Mouse (Mus musculus) neural tube, embryonic 13.5 days (tissue): ENCODE data around the gene Rps19bp1. TPM values are rescaled to one million over a fixed set of nuclear protein-coding genes. Genes with fewer than 3 reads are reported as not detected.
A peak's percentile ranks its signal among the peaks of the same experiment; 100 is the strongest.

Experiments
- ATAC-seq: fragments of 200-750 bp; cut with Nextera tagmentation; 2 replicates; pipeline ENCODE4 v1.8.0; 2017; ENCODE audit warnings: low read depth, mild to moderate bottlenecking, moderate TSS enrichment, moderate library complexity
- H3K27ac ChIP-seq: fragments of 300-500 bp; sonication (generic); replicated peaks from 2 replicates; pipeline ENCODE4 v1.5.1; 2015; ENCODE audit warnings: moderate library complexity, mild to moderate bottlenecking, inconsistent platforms
- H3K27me3 ChIP-seq: fragments of 300-500 bp; sonication (generic); 2 replicates; pipeline ENCODE4 v1.6.1; 2015; ENCODE audit warnings: mild to moderate bottlenecking, inconsistent platforms
- H3K36me3 ChIP-seq: fragments of 300-500 bp; sonication (generic); 2 replicates; pipeline ENCODE4 v1.6.1; 2015; ENCODE audit warnings: mild to moderate bottlenecking, inconsistent platforms
- H3K4me1 ChIP-seq: fragments of 300-500 bp; sonication (generic); replicated peaks from 2 replicates; pipeline ENCODE4 v1.6.1; 2015; ENCODE audit warnings: inconsistent platforms
- H3K4me2 ChIP-seq: fragments of 300-500 bp; sonication (generic); 2 replicates; pipeline ENCODE4 v1.6.1; 2015; ENCODE audit warnings: inconsistent platforms, mild to moderate bottlenecking, moderate library complexity
- H3K4me3 ChIP-seq: fragments of 300-500 bp; sonication (generic); 2 replicates; pipeline ENCODE4 v1.5.1; 2015; ENCODE audit warnings: mild to moderate bottlenecking, inconsistent platforms
- H3K9ac ChIP-seq: fragments of 300-500 bp; sonication (generic); 2 replicates; pipeline ENCODE4 v1.6.1; 2015; ENCODE audit warnings: moderate library complexity, mild to moderate bottlenecking, inconsistent platforms
- H3K9me3 ChIP-seq: fragments of 300-500 bp; sonication (generic); 2 replicates; pipeline ENCODE4 v1.6.1; 2016; ENCODE audit warnings: inconsistent platforms
- WGBS: fragments of 180-500 bp; shearing (Covaris S2); methylation state at CpG from one replicate; pipeline ENCODE4 v1.1.7; 2015; 5-methylcytosine and 5-hydroxymethylcytosine counted together
- polyA plus RNA-seq: library from polyadenylated mRNA; unstranded; fragments of >200 nt; fragmentation: Nextera tagmentation; extraction: Ambion mirVana; gene quantifications from 2 replicates; pipeline ENCODE4 v1.2.1, GENCODE M21; 2015

Rps19bp1 gene
- polyA plus RNA-seq, 1 experiment from 2014 or later = 74.2 TPM

- Histone ChIP-seq H3K27ac (peak within 1 kb of the TSS; percentile 99), H3K4me2 (peak within 1 kb of the TSS; percentile 100), H3K9ac (peak within 1 kb of the TSS; percentile 100), H3K36me3 (peaks cover 62% of the 10 kb centered on the region), H3K4me3 (peak within 1 kb of the TSS; percentile 100), H3K4me1 (peaks cover 37% of the 10 kb centered on the region), H3K27me3 (no peaks in the 10 kb centered on the region), H3K9me3 (no peaks in the 10 kb centered on the region)
- peak; percentile 97 for ATAC-seq
- WGBS = under 1% methylated on average over 62 of the region's 62 CpGs
These were observed 9.1 kb downstream of the Rps19bp1 start, which contains the start of gene Atf4 for GRCm38 (mm10) chr15:80254847-80255645. Gene Atf4 (plus strand): TSS chr15:80255184.

GRCm38 (mm10) chr15:80254207-80254606 lies 9.9 kb downstream of the Rps19bp1 start:
- peaks cover 37% of the 10 kb centered on the region for H3K4me1 ChIP-seq
- no peaks in the 10 kb centered on the region for H3K27me3 ChIP-seq
- no peak for ATAC-seq
- peak overlapping the region; percentile 100 for H3K4me3 ChIP-seq
- WGBS = 50% methylated on average over 6 of the region's 6 CpGs
- H3K4me2 ChIP-seq = peak overlapping the region; percentile 100
- H3K27ac ChIP-seq = peak overlapping the region; percentile 99
- H3K9ac ChIP-seq = peak overlapping the region; percentile 89
- no peaks in the 10 kb centered on the region for H3K9me3 ChIP-seq
- peaks cover 63% of the 10 kb centered on the region for H3K36me3 ChIP-seq

- no peak for ATAC-seq
- peak overlapping the region; percentile 99 for H3K27ac ChIP-seq
- H3K4me1 ChIP-seq = peaks cover 34% of the 10 kb centered on the region
- WGBS = 48% methylated on average over 2 of the region's 2 CpGs
- no peak overlapping the region for H3K4me2 ChIP-seq
- no peaks in the 10 kb centered on the region for H3K27me3 ChIP-seq
- peaks cover 63% of the 10 kb centered on the region for H3K36me3 ChIP-seq
- H3K9ac ChIP-seq = no peak overlapping the region
- H3K9me3 ChIP-seq = no peaks in the 10 kb centered on the region
- no peak overlapping the region for H3K4me3 ChIP-seq
These were observed 10.6 kb downstream of the Rps19bp1 start for GRCm38 (mm10) chr15:80253530-80253929.

DNA sequence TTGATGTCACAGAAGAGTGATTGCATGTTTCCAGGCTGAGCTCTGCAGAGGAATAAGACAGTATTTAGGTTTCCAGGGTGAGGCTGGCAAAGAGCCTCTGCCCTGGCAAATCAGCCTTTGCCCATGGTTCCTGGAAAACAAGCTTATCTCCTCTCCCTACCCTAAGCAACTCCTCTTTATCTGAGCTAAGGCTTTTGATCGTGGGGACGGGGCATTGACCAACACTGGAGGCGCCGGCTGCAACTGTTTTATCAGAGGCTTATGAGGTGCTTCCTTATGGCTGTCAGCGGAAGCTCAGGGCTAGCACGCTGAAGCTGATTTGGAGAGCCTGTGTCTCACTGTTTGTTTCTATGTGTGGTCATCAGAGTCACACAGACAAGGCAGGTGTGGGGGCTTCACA lies 13.5 kb downstream of the Rps19bp1 start:
- WGBS = 98% methylated on average over 6 of the region's 6 CpGs
- Histone ChIP-seq H3K9me3 (no peaks in the 10 kb centered on the region), H3K4me1 (peaks cover 12% of the 10 kb centered on the region), H3K27ac (no peak overlapping the region), H3K4me2 (no peak overlapping the region), H3K9ac (no peak overlapping the region), H3K27me3 (no peaks in the 10 kb centered on the region), H3K4me3 (no peak overlapping the region), H3K36me3 (peaks cover 67% of the 10 kb centered on the region)
- ATAC-seq = no peak

GRCm38 (mm10) chr15:80249672-80250071 lies 14.4 kb downstream of the Rps19bp1 start:
- no peak overlapping the region for H3K4me2 ChIP-seq
- no peak for ATAC-seq
- H3K9me3 ChIP-seq = no peaks in the 10 kb centered on the region
- no peaks in the 10 kb centered on the region for H3K27me3 ChIP-seq
- H3K9ac ChIP-seq = no peak overlapping the region
- 96% methylated on average over 10 of the region's 10 CpGs for WGBS
- no peak overlapping the region for H3K27ac ChIP-seq
- peaks cover 12% of the 10 kb centered on the region for H3K4me1 ChIP-seq
- H3K4me3 ChIP-seq = no peak overlapping the region
- H3K36me3 ChIP-seq = peaks cover 74% of the 10 kb centered on the region

GRCm38 (mm10) chr15:80248596-80248995 lies 15.5 kb downstream of the Rps19bp1 start:
- ATAC-seq = no peak
- WGBS = 98% methylated on average over 1 of the region's 1 CpGs
- no peaks in the 10 kb centered on the region for H3K9me3 ChIP-seq
- peaks cover 3% of the 10 kb centered on the region for H3K4me1 ChIP-seq
- no peak overlapping the region for H3K4me3 ChIP-seq
- H3K27me3 ChIP-seq = no peaks in the 10 kb centered on the region
- H3K9ac ChIP-seq = no peak overlapping the region
- no peak overlapping the region for H3K27ac ChIP-seq
- no peak overlapping the region for H3K4me2 ChIP-seq
- peaks cover 84% of the 10 kb centered on the region for H3K36me3 ChIP-seq

DNA sequence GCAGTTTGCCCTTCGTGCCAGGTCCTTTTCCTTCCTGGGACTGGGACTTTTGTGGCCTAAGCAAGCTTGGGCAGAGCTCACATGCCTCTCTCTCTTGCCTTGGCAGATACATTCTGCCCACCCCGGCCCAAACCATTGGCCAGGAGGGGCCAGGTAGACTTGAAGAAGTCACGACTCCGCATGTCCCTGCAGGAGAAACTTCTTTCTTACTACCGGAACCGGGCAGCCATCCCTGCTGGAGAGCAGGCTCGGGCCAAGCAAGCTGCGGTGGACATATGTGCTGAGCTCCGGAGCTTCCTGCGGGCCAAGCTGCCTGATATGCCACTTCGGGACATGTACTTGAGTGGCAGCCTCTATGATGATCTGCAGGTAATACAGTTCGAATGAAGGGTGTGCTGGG lies 16.0 kb downstream of the Rps19bp1 start:
- H3K27me3 ChIP-seq = no peaks in the 10 kb centered on the region
- H3K9me3 ChIP-seq = no peaks in the 10 kb centered on the region
- peaks cover 89% of the 10 kb centered on the region for H3K36me3 ChIP-seq
- H3K4me2 ChIP-seq = no peak overlapping the region
- 94% methylated on average over 12 of the region's 12 CpGs for WGBS
- H3K9ac ChIP-seq = no peak overlapping the region
- no peak overlapping the region for H3K27ac ChIP-seq
- H3K4me1 ChIP-seq = no peaks in the 10 kb centered on the region
- ATAC-seq = no peak
- no peak overlapping the region for H3K4me3 ChIP-seq

DNA sequence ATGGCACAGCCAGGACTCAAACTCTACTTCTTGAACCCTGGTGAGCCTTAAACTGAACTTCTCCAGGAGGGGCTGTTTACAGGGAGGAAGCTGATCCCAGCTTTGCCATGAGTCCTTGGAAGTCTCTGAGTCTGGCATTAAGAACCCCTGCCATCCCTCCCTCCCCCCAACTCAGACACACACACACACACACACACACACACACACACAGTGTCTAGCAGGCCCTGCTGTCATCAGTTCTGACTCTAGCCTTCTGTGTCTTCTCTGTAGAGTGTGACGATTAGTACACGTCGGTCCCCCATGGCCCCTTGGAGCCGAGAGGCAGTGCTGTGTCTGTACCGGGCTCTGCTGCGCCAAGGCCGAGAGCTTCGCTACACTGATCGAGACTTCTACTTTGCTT lies 28.6 kb downstream of the Rps19bp1 start, which contains the start of gene AC140267.1:
TSS of gene AC140267.1 (plus strand) at position 301 of the 400 bp plus-strand sequence.
- no peak for ATAC-seq
- Histone ChIP-seq H3K4me3 (peak within 1 kb of the TSS; percentile 91), H3K9me3 (no peaks in the 10 kb centered on the region), H3K36me3 (peaks cover 42% of the 10 kb centered on the region), H3K4me1 (peaks cover 30% of the 10 kb centered on the region), H3K9ac (peak within 1 kb of the TSS; percentile 91), H3K27ac (peak within 1 kb of the TSS; percentile 87; the same call in 1 of the 2 replicates), H3K27me3 (no peaks in the 10 kb centered on the region), H3K4me2 (peak within 1 kb of the TSS; percentile 93)
- WGBS = 98% methylated on average over 9 of the region's 9 CpGs

DNA sequence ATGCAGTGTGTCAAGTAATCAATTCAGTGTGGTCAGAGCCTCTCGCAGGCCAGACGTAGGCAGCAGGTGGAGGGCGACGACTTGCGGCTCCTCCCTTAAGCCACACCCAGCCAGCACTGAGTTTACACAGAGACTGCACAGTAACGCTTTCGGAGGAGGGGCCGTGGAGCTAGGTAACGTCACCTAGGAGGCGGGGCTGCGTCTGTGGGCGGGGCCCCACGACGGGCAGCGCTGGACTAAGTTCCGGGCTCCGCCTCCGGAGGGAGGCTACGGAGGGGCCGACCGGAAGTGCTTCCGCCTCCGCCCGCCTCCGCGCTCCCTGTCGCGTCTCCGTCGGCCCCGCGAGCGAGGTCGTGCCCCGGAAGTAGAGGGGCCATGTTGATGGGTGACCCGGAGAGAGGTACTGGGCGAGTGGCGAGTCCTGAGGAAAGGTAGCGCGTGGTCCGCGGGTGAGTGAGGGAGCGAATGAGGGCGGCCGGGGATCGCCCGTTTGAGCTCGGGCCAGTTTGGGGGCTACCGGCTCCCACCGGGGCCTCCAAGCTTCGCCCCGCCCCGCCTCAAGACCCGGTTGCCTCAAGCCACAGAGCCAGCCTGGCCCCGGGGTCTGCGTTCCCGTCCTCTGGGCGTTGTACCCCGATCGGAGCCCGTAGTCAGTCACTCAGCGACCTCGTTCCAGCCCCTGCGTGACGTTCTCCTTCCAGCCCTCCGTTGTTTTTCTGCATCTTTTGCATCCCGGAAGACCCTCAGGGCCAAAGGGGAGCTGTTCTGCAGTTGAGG lies 30.2 kb downstream of the Rps19bp1 start, which contains the start of gene Mief1:
TSS of gene Mief1 (plus strand) at position 286 of the 777 bp plus-strand sequence.
- H3K27me3 ChIP-seq = no peaks in the 10 kb centered on the region
- H3K36me3 ChIP-seq = peaks cover 33% of the 10 kb centered on the region
- ATAC-seq = peak; percentile 96
- peak within 1 kb of the TSS; percentile 87 for H3K27ac ChIP-seq
- peak within 1 kb of the TSS; percentile 91 for H3K4me3 ChIP-seq
- peaks cover 30% of the 10 kb centered on the region for H3K4me1 ChIP-seq
- under 1% methylated on average over 65 of the region's 67 CpGs for WGBS
- H3K9ac ChIP-seq = peak within 1 kb of the TSS; percentile 91
- H3K4me2 ChIP-seq = peak within 1 kb of the TSS; percentile 93
- no peaks in the 10 kb centered on the region for H3K9me3 ChIP-seq

GRCm38 (mm10) chr15:80233053-80233452 lies 31.1 kb downstream of the Rps19bp1 start:
- ATAC-seq = peak; percentile 48
- H3K9ac ChIP-seq = peak overlapping the region; percentile 91
- peaks cover 24% of the 10 kb centered on the region for H3K36me3 ChIP-seq
- peaks cover 30% of the 10 kb centered on the region for H3K4me1 ChIP-seq
- 66% methylated on average over 4 of the region's 4 CpGs for WGBS
- no peaks in the 10 kb centered on the region for H3K9me3 ChIP-seq
- H3K4me3 ChIP-seq = peak overlapping the region; percentile 91; the same call in 1 of the 2 replicates
- peak overlapping the region; percentile 87 for H3K27ac ChIP-seq
- peak overlapping the region; percentile 93; the same call in 1 of the 2 replicates for H3K4me2 ChIP-seq
- H3K27me3 ChIP-seq = no peaks in the 10 kb centered on the region

DNA sequence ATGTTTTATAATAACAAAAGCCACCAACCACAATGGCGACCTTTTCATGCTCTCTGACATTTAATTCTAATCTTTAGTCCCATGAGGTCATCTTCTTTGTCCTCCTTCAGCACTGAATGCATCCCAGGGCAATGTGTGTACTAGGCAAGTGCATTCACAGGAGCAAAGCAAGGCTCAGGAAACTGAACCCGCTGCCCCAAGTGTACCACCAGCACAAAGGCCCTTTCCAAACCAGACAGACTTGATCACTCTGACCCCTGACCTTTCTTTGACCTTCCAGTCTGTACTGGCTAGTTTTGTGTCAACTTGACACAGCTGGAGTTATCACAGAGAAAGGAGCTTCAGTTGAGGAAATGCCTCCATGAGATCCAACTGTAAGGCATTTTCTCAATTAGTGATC lies 31.8 kb downstream of the Rps19bp1 start:
- no peak for ATAC-seq
- H3K4me2 ChIP-seq = no peak overlapping the region
- 35% methylated on average over 2 of the region's 2 CpGs for WGBS
- no peak overlapping the region for H3K4me3 ChIP-seq
- H3K27me3 ChIP-seq = no peaks in the 10 kb centered on the region
- H3K9me3 ChIP-seq = no peaks in the 10 kb centered on the region
- no peak overlapping the region for H3K9ac ChIP-seq
- H3K27ac ChIP-seq = no peak overlapping the region
- peaks cover 18% of the 10 kb centered on the region for H3K36me3 ChIP-seq
- H3K4me1 ChIP-seq = peaks cover 29% of the 10 kb centered on the region
